Comparison of ENCODE assay signal across 8 mouse cellular contexts in genomic region chr11:118249012-118249383, GRCm38 (mm10). TPM values are rescaled to one million over a fixed set of nuclear protein-coding genes. Genes with fewer than 3 reads are reported as not detected.
DNase-seq lines count a peak whose midpoint lies in the region; ATAC-seq lines count a peak whose summit lies in the region.

No protein-coding gene starts in this region.

- no peak for DNase-seq in kidney, postnatal 4 days
- DNase-seq in adipocyte (ENCODE audit: low spot score), result peak; percentile 68
- DNase-seq in forebrain, embryonic 14.5 days (ENCODE audit: low spot score), result peak; percentile 53
- no peak for DNase-seq in liver, embryonic 13.5 days
- no peak for DNase-seq in thymus, postnatal 10 days (ENCODE audit: low spot score in 2 of 2)
- no peak for DNase-seq in cerebellum, adult 8-10 months

- 0% methylated on average over 5 of the region's 5 CpGs for WGBS in kidney, embryonic 15.5 days
- WGBS in forebrain, embryonic 14.5 days, result 2% methylated on average over 5 of the region's 5 CpGs
- 6% methylated on average over 5 of the region's 5 CpGs for WGBS in liver, embryonic 13.5 days (ENCODE audit: insufficient replicate concordance)
- 0% methylated on average over 5 of the region's 5 CpGs for WGBS in neural tube, embryonic 14.5 days

- H3K9ac ChIP-seq in kidney, embryonic 15.5 days, result peak overlapping the region; percentile 14; the same call in 1 of the 2 replicates
- H3K9ac ChIP-seq in forebrain, embryonic 14.5 days (ENCODE audit: low read length), result peak overlapping the region; percentile 45
- peak overlapping the region; percentile 65 for H3K9ac ChIP-seq in liver, embryonic 13.5 days
- no peak overlapping the region for H3K9ac ChIP-seq in neural tube, embryonic 14.5 days (replicated peaks; ENCODE audit: low read depth, low read length)

- H3K4me3 ChIP-seq in kidney, embryonic 15.5 days (replicated peaks), result peak overlapping the region; percentile 92
- H3K4me3 ChIP-seq in forebrain, embryonic 14.5 days (ENCODE audit: low read depth, low read length), result peak overlapping the region; percentile 80
- peak overlapping the region; percentile 77 for H3K4me3 ChIP-seq in liver, embryonic 13.5 days (replicated peaks)
- H3K4me3 ChIP-seq in neural tube, embryonic 14.5 days (ENCODE audit: low read depth, low read length), result peak overlapping the region; percentile 83

- peak overlapping the region; percentile 95 for H3K27ac ChIP-seq in kidney, embryonic 15.5 days
- peak overlapping the region; percentile 58 for H3K27ac ChIP-seq in forebrain, embryonic 14.5 days (ENCODE audit: low read depth, low read length)
- H3K27ac ChIP-seq in liver, embryonic 13.5 days, result peak overlapping the region; percentile 56
- peak overlapping the region; percentile 52; the same call in 1 of the 2 replicates for H3K27ac ChIP-seq in neural tube, embryonic 14.5 days (ENCODE audit: low read depth, low read length)

- no peaks in the 10 kb centered on the region for H3K36me3 ChIP-seq in kidney, embryonic 15.5 days
- no peaks in the 10 kb centered on the region for H3K36me3 ChIP-seq in forebrain, embryonic 14.5 days (ENCODE audit: control insufficient read depth, insufficient read depth, low read length)
- H3K36me3 ChIP-seq in liver, embryonic 13.5 days, result no peaks in the 10 kb centered on the region
- no peaks in the 10 kb centered on the region for H3K36me3 ChIP-seq in neural tube, embryonic 14.5 days (ENCODE audit: control insufficient read depth, insufficient read depth, low read length)

- H3K4me2 ChIP-seq in kidney, embryonic 15.5 days, result peak overlapping the region; percentile 89
- peak overlapping the region; percentile 96 for H3K4me2 ChIP-seq in forebrain, embryonic 14.5 days (ENCODE audit: low read length)
- H3K4me2 ChIP-seq in liver, embryonic 13.5 days, result peak overlapping the region; percentile 99
- peak overlapping the region; percentile 78 for H3K4me2 ChIP-seq in neural tube, embryonic 14.5 days (ENCODE audit: low read depth, low read length)

- H3K27me3 ChIP-seq in kidney, embryonic 15.5 days, result no peaks in the 10 kb centered on the region
- no peaks in the 10 kb centered on the region for H3K27me3 ChIP-seq in forebrain, embryonic 14.5 days (replicated peaks; ENCODE audit: control insufficient read depth, insufficient read depth, low read length)
- H3K27me3 ChIP-seq in liver, embryonic 13.5 days, result peaks cover 15% of the 10 kb centered on the region
- H3K27me3 ChIP-seq in neural tube, embryonic 14.5 days (ENCODE audit: control insufficient read depth, insufficient read depth, low read length), result no peaks in the 10 kb centered on the region

- ATAC-seq in kidney, embryonic 15.5 days (replicated peaks; ENCODE audit: low FRiP score), result peak; percentile 40
- ATAC-seq in forebrain, embryonic 14.5 days, result no peak; the same call in 1 of the 2 replicates
- no peak; the same call in 1 of the 2 replicates for ATAC-seq in liver, embryonic 13.5 days (ENCODE audit: low read depth)
- ATAC-seq in neural tube, embryonic 14.5 days (ENCODE audit: low read depth), result no peak

- H3K9me3 ChIP-seq in kidney, embryonic 15.5 days (replicated peaks), result no peaks in the 10 kb centered on the region
- H3K9me3 ChIP-seq in forebrain, embryonic 14.5 days (replicated peaks; ENCODE audit: control insufficient read depth, low read length), result no peaks in the 10 kb centered on the region
- no peaks in the 10 kb centered on the region for H3K9me3 ChIP-seq in liver, embryonic 13.5 days (replicated peaks)
- no peaks in the 10 kb centered on the region for H3K9me3 ChIP-seq in neural tube, embryonic 14.5 days (ENCODE audit: control insufficient read depth, low read length)

- peaks cover 50% of the 10 kb centered on the region for H3K4me1 ChIP-seq in kidney, embryonic 15.5 days
- peaks cover 21% of the 10 kb centered on the region for H3K4me1 ChIP-seq in forebrain, embryonic 14.5 days (ENCODE audit: control insufficient read depth, insufficient read depth, low read length)
- H3K4me1 ChIP-seq in liver, embryonic 13.5 days (replicated peaks), result peaks cover 40% of the 10 kb centered on the region
- H3K4me1 ChIP-seq in neural tube, embryonic 14.5 days (ENCODE audit: control insufficient read depth, insufficient read depth, low read length), result peaks cover 20% of the 10 kb centered on the region

RNA-seq across cellular contexts. Expression of gene Cyth1, which starts 0.6 kb away (rescaled TPM):
- 16.4 and 16.5 TPM in 2 replicates for polyA plus RNA-seq in kidney, embryonic 15.5 days (2015; fragmentation: Nextera tagmentation; extraction: Ambion mirVana)
- polyA plus RNA-seq in forebrain, embryonic 14.5 days (2014; fragmentation: Nextera tagmentation; extraction: Ambion mirVana), result 21.9 and 24.8 TPM in 2 replicates
- polyA plus RNA-seq in liver, embryonic 13.5 days (2015; fragmentation: Nextera tagmentation; extraction: Ambion mirVana), result 2.3 and 3.1 TPM in 2 replicates
- polyA plus RNA-seq in neural tube, embryonic 14.5 days (2014; fragmentation: Nextera tagmentation; extraction: Ambion mirVana), result 16.0 and 17.7 TPM in 2 replicates

RNA-seq across cellular contexts. Expression of gene Usp36, which starts 41.0 kb away (rescaled TPM):
- polyA plus RNA-seq in kidney, embryonic 15.5 days (2015; fragmentation: Nextera tagmentation; extraction: Ambion mirVana), result 21.8 and 24.2 TPM in 2 replicates
- 7.1 and 8.7 TPM in 2 replicates for polyA plus RNA-seq in forebrain, embryonic 14.5 days (2014; fragmentation: Nextera tagmentation; extraction: Ambion mirVana)
- 6.9 and 7.9 TPM in 2 replicates for polyA plus RNA-seq in liver, embryonic 13.5 days (2015; fragmentation: Nextera tagmentation; extraction: Ambion mirVana)
- 14.5 and 15.2 TPM in 2 replicates for polyA plus RNA-seq in neural tube, embryonic 14.5 days (2014; fragmentation: Nextera tagmentation; extraction: Ambion mirVana)

Comparison
In these comparisons a context has a peak if more than half of its experiments do, and no peak if none do; other contexts are left out.
1. DNase-seq: peak in adipocyte (single experiment) and forebrain, embryonic 14.5 days (single experiment); none in kidney, postnatal 4 days (0 of 2), liver, embryonic 13.5 days (single experiment), thymus, postnatal 10 days (0 of 2) and cerebellum, adult 8-10 months (single experiment).
2. Peak in every context shown above with its lines, with median percentiles within 50 percentile points of each other: H3K27ac ChIP-seq, H3K4me2 ChIP-seq and H3K4me3 ChIP-seq.